Mouse (Mus musculus) lung, embryonic 14.5 days (tissue): ENCODE measurements around the gene BC051019. TPM values are rescaled to one million over a fixed set of nuclear protein-coding genes. Genes with fewer than 3 reads are reported as not detected.

Experiments
- ATAC-seq: fragments of 200-750 bp; cut with Nextera tagmentation; 2 replicates; pipeline ENCODE4 v1.8.0; 2017; ENCODE audit warnings: mild to moderate bottlenecking, moderate TSS enrichment, moderate library complexity; ENCODE audit not compliant: insufficient read depth
- DNase-seq: peaks from one replicate; pipeline ENCODE4 v3.0.0-alpha.2; 2015
- H3K27ac ChIP-seq: fragments of 300-500 bp; sonication (generic); 2 replicates; pipeline ENCODE4 v1.5.1; 2014; ENCODE audit warnings: low read depth, mild to moderate bottlenecking, moderate library complexity
- H3K27me3 ChIP-seq: fragments of 300-500 bp; sonication (generic); 2 replicates; pipeline ENCODE4 v1.6.1; 2014; ENCODE audit warnings: low read length, control low read depth; ENCODE audit not compliant: insufficient read depth
- H3K36me3 ChIP-seq: fragments of 300-500 bp; sonication (generic); 2 replicates; pipeline ENCODE4 v1.6.1; 2014; ENCODE audit warnings: control low read depth; ENCODE audit not compliant: insufficient read depth
- H3K4me1 ChIP-seq: fragments of 300-500 bp; sonication (generic); 2 replicates; pipeline ENCODE4 v1.6.1; 2014; ENCODE audit warnings: antibody characterized with exemption, control low read depth; ENCODE audit not compliant: insufficient read depth
- H3K4me2 ChIP-seq: fragments of 300-500 bp; sonication (generic); 2 replicates; pipeline ENCODE4 v1.6.1; 2014; ENCODE audit warnings: mild to moderate bottlenecking
- H3K4me3 ChIP-seq: fragments of 300-500 bp; sonication (generic); 2 replicates; pipeline ENCODE4 v1.5.1; 2014; ENCODE audit warnings: low read depth, low read length
- H3K9ac ChIP-seq: fragments of 300-500 bp; sonication (generic); 2 replicates; pipeline ENCODE4 v1.6.1; 2014
- H3K9me3 ChIP-seq: fragments of 300-500 bp; sonication (generic); 2 replicates; pipeline ENCODE4 v1.6.1; 2016; ENCODE audit warnings: low read depth, low read length, control low read depth
- CTCF ChIP-seq: IDR thresholded peaks from 2 replicates; pipeline ENCODE4 v1.5.1; 2016; ENCODE audit warnings: antibody characterized with exemption, low read depth
- WGBS: fragments of 180-500 bp; shearing (Covaris S2); extraction: QIAGEN DNeasy Blood & Tissue Kit; methylation state at CpG from one replicate; pipeline ENCODE4 v1.1.7; 2014; 5-methylcytosine and 5-hydroxymethylcytosine counted together
- polyA plus RNA-seq: library from polyadenylated mRNA; unstranded; fragments of >200 nt; fragmentation: Nextera tagmentation; extraction: Ambion mirVana; gene quantifications from 2 replicates; pipeline ENCODE4 v1.2.1, GENCODE M21; 2014

The BC051019 gene
- 0.38 TPM in 1 of 2 replicates, not detected in the other for polyA plus RNA-seq

- H3K9me3 ChIP-seq: no peaks in the 10 kb centered on the region
- no peaks in the 10 kb centered on the region for H3K4me1 ChIP-seq
- H3K4me3 ChIP-seq: no peak within 1 kb of the TSS
- H3K4me2 ChIP-seq: no peak within 1 kb of the TSS
- H3K27me3 ChIP-seq: no peaks in the 10 kb centered on the region
- H3K36me3 ChIP-seq: no peaks in the 10 kb centered on the region
- ATAC-seq (no peak), DNase-seq (no peak)
- no peak within 1 kb of the TSS for H3K9ac ChIP-seq
- 89% methylated on average over 5 of the region's 5 CpGs for WGBS
- H3K27ac ChIP-seq: no peak within 1 kb of the TSS
- TF ChIP-seq CTCF: no peak
Measured at GRCm38 (mm10) chr7:109723697-109724096, at the start of gene BC051019. Gene BC051019, minus strand, starts transcription at chr7:109723850.

GRCm38 (mm10) chr7:109772251-109772650 is 48.6 kb upstream of the BC051019 start:
- no peak for DNase-seq
- Histone ChIP-seq H3K9me3 (no peaks in the 10 kb centered on the region), H3K9ac (no peak overlapping the region), H3K4me2 (no peak overlapping the region), H3K27me3 (no peaks in the 10 kb centered on the region), H3K4me1 (no peaks in the 10 kb centered on the region), H3K27ac (no peak overlapping the region), H3K4me3 (no peak overlapping the region), H3K36me3 (no peaks in the 10 kb centered on the region)
- no peak for TF ChIP-seq CTCF
- ATAC-seq: no peak

GRCm38 (mm10) chr7:109768699-109769383 is 45.2 kb upstream of the BC051019 start:
- Histone ChIP-seq H3K27me3 (no peaks in the 10 kb centered on the region), H3K9me3 (no peaks in the 10 kb centered on the region), H3K4me3 (no peak overlapping the region), H3K27ac (no peak overlapping the region), H3K4me1 (no peaks in the 10 kb centered on the region), H3K36me3 (no peaks in the 10 kb centered on the region), H3K9ac (no peak overlapping the region), H3K4me2 (no peak overlapping the region)
- DNase-seq: no peak
- ATAC-seq: no peak
- 38% methylated on average over 2 of the region's 2 CpGs for WGBS
- TF ChIP-seq CTCF: no peak

GRCm38 (mm10) chr7:109767575-109768350 is 44.1 kb upstream of the BC051019 start:
- ATAC-seq: no peak
- no peak for DNase-seq
- H3K9ac ChIP-seq: no peak overlapping the region
- H3K9me3 ChIP-seq: no peaks in the 10 kb centered on the region
- WGBS: 77% methylated on average over 7 of the region's 7 CpGs
- H3K4me3 ChIP-seq: no peak overlapping the region
- H3K27ac ChIP-seq: no peak overlapping the region
- H3K4me1 ChIP-seq: no peaks in the 10 kb centered on the region
- no peak overlapping the region for H3K4me2 ChIP-seq
- no peaks in the 10 kb centered on the region for H3K27me3 ChIP-seq
- no peaks in the 10 kb centered on the region for H3K36me3 ChIP-seq
- no peak for TF ChIP-seq CTCF

- no peak for ATAC-seq
- 59% methylated on average over 2 of the region's 2 CpGs for WGBS
- DNase-seq: no peak
- Histone ChIP-seq H3K27me3 (no peaks in the 10 kb centered on the region), H3K9me3 (no peaks in the 10 kb centered on the region), H3K4me1 (no peaks in the 10 kb centered on the region), H3K27ac (no peak overlapping the region), H3K9ac (no peak overlapping the region), H3K4me3 (no peak overlapping the region), H3K4me2 (no peak overlapping the region), H3K36me3 (no peaks in the 10 kb centered on the region)
- no peak for TF ChIP-seq CTCF
Measured at GRCm38 (mm10) chr7:109764009-109764408, 40.4 kb upstream of the BC051019 start.

- no peak overlapping the region for H3K9ac ChIP-seq
- H3K4me2 ChIP-seq: no peak overlapping the region
- H3K9me3 ChIP-seq: no peaks in the 10 kb centered on the region
- no peaks in the 10 kb centered on the region for H3K27me3 ChIP-seq
- DNase-seq: no peak
- ATAC-seq: no peak
- no peaks in the 10 kb centered on the region; the same call in 1 of the 2 replicates for H3K4me1 ChIP-seq
- WGBS: 79% methylated on average over 3 of the region's 3 CpGs
- H3K27ac ChIP-seq: no peak overlapping the region
- H3K4me3 ChIP-seq: no peak overlapping the region
- no peak for TF ChIP-seq CTCF
- no peaks in the 10 kb centered on the region for H3K36me3 ChIP-seq
Measured at GRCm38 (mm10) chr7:109756291-109756690, 32.6 kb upstream of the BC051019 start.

GRCm38 (mm10) chr7:109754034-109754433 is 30.4 kb upstream of the BC051019 start:
- Histone ChIP-seq H3K27me3 (no peaks in the 10 kb centered on the region), H3K27ac (no peak overlapping the region), H3K36me3 (no peaks in the 10 kb centered on the region), H3K4me2 (no peak overlapping the region), H3K9ac (no peak overlapping the region), H3K9me3 (no peaks in the 10 kb centered on the region), H3K4me1 (no peaks in the 10 kb centered on the region; the same call in 1 of the 2 replicates), H3K4me3 (no peak overlapping the region)
- 87% methylated on average over 8 of the region's 8 CpGs for WGBS
- ATAC-seq (no peak), DNase-seq (no peak)
- TF ChIP-seq CTCF: no peak
